Mouse (Mus musculus) left cerebral cortex, postnatal 10 days (tissue): ENCODE measurements at regions not wholly inside any gene's neighbourhood (a gene's known extent, or its start where the extent isn't known, plus 50 kb on each side); places are given as distances from the start of the nearest gene placed in this dataset.

Experiments used
- DNase-seq, 2 experiments: peaks; one replicate each; pipeline ENCODE4 v3.0.0; 2021 to 2022; ENCODE audit warnings: low spot score in 2 of 2, mixed read lengths in 1 of 2; ENCODE audit errors: extremely low spot score in 1 of 2
- intact Hi-C: fragments of 180-260 bp; cut with DNase I; formaldehyde crosslinking; loops from one replicate; pipeline ENCODE4 v1.15.1; 2025

DNA sequence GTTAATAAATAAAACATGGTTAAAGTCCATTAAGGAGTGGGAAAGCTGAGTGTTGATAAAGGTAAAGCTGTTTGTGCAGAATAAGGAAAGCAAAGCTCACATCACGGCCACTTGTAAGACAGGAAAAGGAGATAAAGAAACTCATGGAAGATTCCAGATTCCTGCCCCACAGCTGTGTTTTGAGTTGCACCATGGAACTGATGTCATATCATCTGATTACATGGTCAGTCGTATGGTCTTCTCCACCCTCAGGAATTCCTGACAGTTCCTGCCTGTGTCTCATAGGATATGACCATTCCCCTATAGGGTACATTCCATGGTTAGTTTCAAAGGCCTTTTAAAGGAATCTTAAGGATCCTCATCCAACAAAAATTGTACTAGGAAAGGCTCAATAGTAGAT, 120.6 kb upstream of the Cited2 start:
- intact Hi-C loops: no loop called here
- no peak for DNase-seq

DNA sequence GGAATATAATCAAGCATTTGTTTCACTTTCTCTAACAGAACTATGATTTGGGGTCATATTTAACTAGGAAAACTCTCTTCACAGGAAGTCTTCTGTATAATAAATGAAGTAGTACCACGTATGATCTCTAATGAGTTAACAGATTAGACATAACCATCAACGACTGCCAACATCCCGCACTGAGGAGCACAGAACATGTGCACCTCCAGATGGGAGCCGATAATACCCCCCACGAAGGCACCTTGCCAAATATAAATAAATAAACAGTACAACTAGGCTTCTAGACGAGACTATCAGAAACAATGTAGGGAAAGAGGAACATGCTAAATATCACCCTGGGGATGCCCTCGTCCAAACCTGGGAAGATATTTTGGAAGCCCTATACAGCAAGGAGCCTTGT, 114.8 kb upstream of the Cited2 start:
- intact Hi-C loops: no loop called here
- DNase-seq: no peak

GRCm38 (mm10) chr10:17610592-17610991, 112.4 kb upstream of the Cited2 start:
- no peak for DNase-seq
- intact Hi-C loops: no loop called here

DNA sequence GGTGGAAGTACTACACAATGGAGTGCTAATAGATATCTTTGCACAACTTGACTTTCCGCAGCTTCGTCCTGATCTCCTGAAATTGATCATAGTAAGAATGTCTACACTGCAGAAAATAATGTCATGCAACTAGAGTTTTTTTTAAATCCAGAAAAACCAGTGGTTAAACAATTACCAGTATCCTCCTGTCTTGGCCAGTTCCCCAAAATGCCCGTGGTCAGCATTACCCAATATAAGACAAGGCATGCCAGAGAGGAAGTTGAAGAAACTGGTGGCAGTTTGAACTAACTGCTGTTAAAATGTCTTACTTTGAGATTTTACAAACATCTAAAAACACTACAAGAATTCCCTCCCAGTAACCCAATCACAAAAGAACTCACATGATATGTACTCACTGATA, 109.7 kb upstream of the Cited2 start:
- intact Hi-C loops: no loop called here
- DNase-seq: no peak

- intact Hi-C loops: no loop called here
- DNase-seq: no peak
These were observed 105.0 kb upstream of the Cited2 start for GRCm38 (mm10) chr10:17618024-17618423.

- intact Hi-C loops: no loop called here
- DNase-seq: no peak
These were observed 103.4 kb upstream of the Cited2 start for GRCm38 (mm10) chr10:17619617-17620016.

DNA sequence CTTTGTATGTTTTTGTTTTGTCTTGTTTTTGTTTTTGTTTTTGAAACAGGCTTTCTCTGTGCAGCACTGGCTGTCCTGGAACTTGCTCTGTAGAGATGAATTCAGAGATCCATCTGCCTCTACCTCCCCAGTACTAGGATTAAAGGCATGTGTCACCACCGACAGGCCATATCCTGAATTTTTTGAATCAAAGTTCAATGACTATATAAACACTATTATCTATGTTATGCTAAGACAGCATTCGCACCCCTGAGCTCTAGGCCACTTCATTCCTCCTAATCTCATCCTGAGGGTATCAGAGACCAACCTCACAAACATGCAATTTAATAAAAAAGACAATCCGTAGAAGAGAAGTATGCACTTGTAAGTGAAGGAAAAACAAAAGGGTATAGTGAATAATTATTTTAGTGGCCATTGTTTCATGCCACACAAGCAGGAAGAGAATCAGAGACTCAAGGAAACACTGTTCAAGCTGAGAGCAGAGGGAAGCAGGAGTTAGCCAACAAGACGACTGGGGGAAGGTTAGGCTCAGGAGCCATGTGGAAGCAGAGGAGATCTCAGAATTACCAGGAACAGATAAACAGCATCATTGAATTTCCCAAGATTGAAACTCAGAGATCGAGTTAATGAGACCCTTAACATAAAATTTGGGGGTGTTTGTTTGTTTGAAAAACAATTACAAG, 101.2 kb upstream of the Cited2 start:
- intact Hi-C loops: no loop called here
- no peak for DNase-seq

DNA sequence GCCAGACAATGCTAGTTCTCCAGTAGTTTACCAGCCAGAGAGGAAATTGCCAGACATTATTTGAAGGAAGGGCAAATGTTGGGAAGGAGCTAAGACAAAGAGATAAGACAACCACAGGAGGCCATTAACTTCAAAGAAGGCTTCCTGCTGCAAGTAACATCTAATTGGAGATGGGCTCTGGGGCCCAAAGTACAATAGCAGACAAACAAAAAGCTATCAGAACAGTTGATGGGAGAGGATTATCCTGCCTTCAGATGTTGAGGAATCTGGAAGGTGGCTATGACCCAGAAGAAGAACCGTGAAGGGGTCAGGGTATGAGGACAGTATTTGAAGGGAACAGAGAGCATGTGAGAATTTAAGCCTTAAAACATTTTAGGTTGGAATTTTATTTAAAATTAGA, 100.2 kb upstream of the Cited2 start:
- intact Hi-C loops: no loop called here
- no peak for DNase-seq

GRCm38 (mm10) chr10:17629709-17630108, 93.3 kb upstream of the Cited2 start:
- DNase-seq: peak in 1 of 2 experiments; percentile 30
- intact Hi-C loops: no loop called here

- intact Hi-C loops: no loop called here
- no peak for DNase-seq
These were observed 92.0 kb upstream of the Cited2 start for GRCm38 (mm10) chr10:17630861-17631581.

DNA sequence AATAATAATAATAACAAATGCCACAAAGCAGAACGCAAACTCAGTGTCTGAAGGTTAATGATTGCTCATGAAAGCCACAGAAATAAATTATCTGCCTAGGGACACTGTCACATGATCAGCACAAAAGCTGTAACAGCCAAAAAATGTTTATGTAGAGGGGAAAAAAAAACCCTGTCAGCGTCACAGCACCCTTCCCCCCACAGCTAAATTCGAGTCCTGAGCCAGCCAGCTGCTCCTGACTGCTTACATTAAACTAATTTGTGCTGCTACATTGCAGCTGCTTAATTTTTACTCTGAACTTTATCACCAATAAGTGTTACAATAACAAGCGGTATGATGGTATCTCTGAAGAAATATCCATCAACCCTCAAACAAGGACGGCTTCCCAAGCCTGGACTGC, 91.2 kb upstream of the Cited2 start:
- intact Hi-C loops: no loop called here
- peak in 1 of 2 experiments; percentile 7 for DNase-seq

DNA sequence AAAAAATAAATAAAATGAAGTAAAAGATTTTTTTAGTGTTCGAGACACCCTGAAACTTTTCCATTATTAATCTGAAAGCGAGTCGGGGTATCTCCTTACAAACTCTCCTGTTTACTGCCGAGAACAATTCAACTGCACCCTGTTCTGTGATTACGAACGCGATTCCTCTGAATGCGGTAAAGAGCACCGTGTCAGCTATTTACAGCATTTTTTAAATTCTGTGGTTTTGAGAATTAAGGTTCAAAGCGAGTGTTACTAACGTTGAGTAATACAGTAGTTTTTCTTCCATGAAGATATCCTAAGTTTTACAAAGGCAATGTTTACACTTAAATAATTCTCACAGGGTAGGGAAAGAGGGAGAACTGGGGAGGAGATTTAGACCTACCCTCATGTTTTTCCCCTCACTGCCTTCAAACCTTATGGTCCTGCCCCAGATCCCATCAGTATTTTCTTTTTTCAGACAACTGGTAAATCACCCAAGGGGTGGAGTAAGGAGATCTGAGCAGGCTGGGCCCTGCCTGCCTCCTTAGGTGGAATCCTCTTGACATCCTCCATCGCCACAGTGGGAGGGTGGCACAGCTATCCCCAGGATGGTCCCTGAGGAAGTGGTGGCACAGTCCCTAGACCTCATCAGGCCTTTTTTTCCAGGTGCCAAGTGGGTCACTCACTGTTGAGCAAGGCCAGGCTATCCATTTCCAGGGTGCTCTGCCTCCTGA, 89.9 kb upstream of the Cited2 start:
- intact Hi-C loops: no loop called here

GRCm38 (mm10) chr10:17645363-17645762, 77.7 kb upstream of the Cited2 start:
- intact Hi-C loops: no loop called here

More for the DNA sequence above, 89.9 kb upstream of the Cited2 start:
- no peak for DNase-seq

GRCm38 (mm10) chr10:17646391-17646790, 76.6 kb upstream of the Cited2 start:
- intact Hi-C loops: no loop called here
- no peak for DNase-seq

More at GRCm38 (mm10) chr10:17645363-17645762, 77.7 kb upstream of the Cited2 start:
- no peak for DNase-seq

DNA sequence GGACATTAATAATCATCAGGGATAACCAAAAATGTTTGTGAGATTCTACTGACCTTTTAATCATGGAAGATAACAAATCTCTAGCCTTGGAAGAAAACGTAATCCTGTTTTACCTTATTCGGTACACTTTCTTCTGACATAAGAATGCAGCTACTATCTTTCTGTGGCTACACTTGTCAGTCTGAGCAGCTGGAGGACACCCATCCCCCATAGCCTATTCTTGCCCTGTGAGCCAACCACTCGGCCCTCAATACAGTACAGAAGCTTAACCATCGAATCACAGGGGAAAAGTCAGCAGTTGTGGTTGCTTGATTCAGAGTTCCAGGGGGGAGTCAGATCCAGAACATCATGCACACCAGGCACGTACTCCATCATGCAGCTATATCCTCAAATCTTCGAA, 74.9 kb upstream of the Cited2 start:
- intact Hi-C loops: no loop called here
- no peak for DNase-seq

DNA sequence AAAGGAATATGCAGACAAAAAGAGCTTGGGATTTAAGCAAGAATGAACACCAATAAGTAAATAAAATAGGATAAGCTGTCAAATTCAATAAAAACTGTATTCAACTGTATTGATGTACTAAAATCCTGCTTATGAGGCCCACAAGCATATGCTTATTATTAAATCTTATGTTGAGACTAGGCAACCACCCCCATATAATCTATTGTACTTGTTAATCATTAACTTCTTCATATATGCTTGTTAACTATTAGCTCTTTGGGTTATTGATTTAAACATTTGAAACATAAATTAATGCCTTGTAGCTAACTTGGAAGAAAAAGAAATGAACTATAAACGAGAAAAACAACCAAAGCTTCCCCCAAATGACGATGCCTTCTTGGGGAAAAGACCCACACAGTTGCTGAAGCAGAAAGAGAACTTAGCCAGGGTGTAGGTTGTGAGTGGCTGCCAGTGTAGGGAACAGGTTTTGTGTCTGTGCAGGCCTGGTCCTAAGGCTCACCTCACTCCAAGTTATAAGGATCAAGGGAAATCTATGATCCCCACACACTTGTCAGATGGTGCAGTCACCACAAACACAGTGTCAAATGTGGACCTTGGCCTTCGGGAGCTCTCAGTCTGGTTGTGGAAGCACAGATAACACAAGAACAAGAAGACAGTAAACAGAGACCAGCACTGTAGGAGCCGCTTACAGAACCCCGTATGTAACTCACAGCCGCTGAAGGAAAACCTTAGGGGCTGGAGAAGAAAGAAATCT, 71.8 kb upstream of the Cited2 start:
- DNase-seq: no peak
- intact Hi-C loops: no loop called here

GRCm38 (mm10) chr10:17653325-17653724, 69.7 kb upstream of the Cited2 start:
- DNase-seq: no peak
- intact Hi-C loops: no loop called here

DNA sequence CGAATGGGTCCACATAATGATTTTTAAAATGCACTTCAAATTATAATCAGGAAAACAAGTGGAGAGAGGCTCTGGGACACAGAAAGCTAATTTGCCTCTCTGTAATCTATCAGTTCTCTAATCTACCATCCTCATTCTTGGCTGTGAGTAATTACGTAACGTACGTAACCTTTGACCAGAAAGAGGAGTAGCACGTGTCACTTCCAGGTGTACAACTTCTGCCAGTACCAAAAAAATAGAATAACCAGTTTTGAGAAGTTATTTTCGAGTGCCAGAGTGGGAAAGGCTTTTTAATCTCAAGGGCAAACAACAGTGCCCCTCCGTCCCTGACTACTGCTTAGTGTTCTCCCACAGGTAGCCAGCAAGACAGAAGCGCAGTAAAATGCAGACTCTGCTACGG, 69.2 kb upstream of the Cited2 start:
- DNase-seq: no peak
- intact Hi-C loops: no loop called here

- DNase-seq: no peak
- intact Hi-C loops: no loop called here
These were observed 68.6 kb upstream of the Cited2 start for GRCm38 (mm10) chr10:17654308-17654858.
